ENCODE assay signal across 20 mouse cellular contexts in the genomic region with DNA sequence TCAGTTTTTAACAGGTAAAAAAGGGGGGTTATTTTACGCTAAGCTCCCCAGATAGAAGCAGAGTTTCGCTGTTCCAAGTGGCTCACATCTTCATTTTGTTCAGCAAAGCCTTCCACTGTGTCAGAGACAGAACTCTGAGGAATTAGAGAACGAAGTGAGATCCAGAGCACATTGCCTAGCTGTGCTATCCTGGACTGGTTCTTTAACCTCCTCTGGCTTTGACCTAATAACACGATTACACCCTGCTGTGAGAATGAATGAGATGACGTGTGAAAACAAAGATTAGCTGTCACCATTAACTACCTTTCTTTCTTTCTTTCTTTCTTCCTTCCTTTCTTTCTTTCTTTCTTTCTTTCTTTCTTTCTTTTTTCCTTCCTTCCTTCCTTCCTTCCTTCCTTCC. TPM values are rescaled to one million over a fixed set of nuclear protein-coding genes. Genes with fewer than 3 reads are reported as not detected.
A peak's percentile ranks its signal among the peaks of the same experiment; 100 is the strongest.
DNase-seq lines count a peak whose midpoint lies in the region; ATAC-seq lines count a peak whose summit lies in the region.
"Had no signal": no experiment of that assay in that cellular context is flagged by ENCODE, and none has a peak within 500 bp of the region (broad histone marks: within the 10 kb centered on the region; RNA-seq: fewer than 3 reads in every experiment).

No protein-coding gene starts in this region.

- no peaks in the 10 kb centered on the region for H3K36me3 ChIP-seq in forebrain, embryonic 15.5 days
- no peaks in the 10 kb centered on the region for H3K36me3 ChIP-seq in forebrain, embryonic 12.5 days (replicated peaks)
- H3K36me3 ChIP-seq in megakaryocyte, embryonic 14.5 days (replicated peaks; ENCODE audit: low read length), result no peaks in the 10 kb centered on the region
- H3K36me3 ChIP-seq: embryonic facial prominence, embryonic 13.5 days; G1E; heart, embryonic 12.5 days; lung, embryonic 15.5 days; midbrain, embryonic 13.5 days; stomach, embryonic 15.5 days had no signal

- ATAC-seq in forebrain, embryonic 15.5 days (replicated peaks), result 0 out of 2 replicates have a peak, but pooled peaks have one; percentile 35
- ATAC-seq in forebrain, embryonic 12.5 days (ENCODE audit: low FRiP score), result no peak
- no peak for ATAC-seq in megakaryocyte, adult 5-6 weeks (ENCODE audit: poor library complexity, severe bottlenecking)
- ATAC-seq: midbrain, embryonic 13.5 days had no signal

- peak; percentile 48 for DNase-seq in Muller cell, postnatal 12 days (ENCODE audit: inconsistent ontology term)
- no peak for DNase-seq in cerebellum, postnatal 36 days
- no peak for DNase-seq in thymus, postnatal 14 days
- DNase-seq: kidney, adult 11 months; layer of hippocampus, postnatal 36 days; thymus, adult 18-20 months had no signal

- H3K9me3 ChIP-seq in forebrain, embryonic 15.5 days, result no peaks in the 10 kb centered on the region
- no peaks in the 10 kb centered on the region for H3K9me3 ChIP-seq in forebrain, embryonic 12.5 days
- no peaks in the 10 kb centered on the region for H3K9me3 ChIP-seq in megakaryocyte, embryonic 14.5 days
- H3K9me3 ChIP-seq: embryonic facial prominence, embryonic 13.5 days; G1E; heart, embryonic 12.5 days; lung, embryonic 15.5 days; midbrain, embryonic 13.5 days; stomach, embryonic 15.5 days had no signal

- H3K4me3 ChIP-seq in forebrain, embryonic 15.5 days, result no peak overlapping the region
- H3K4me3 ChIP-seq in forebrain, embryonic 12.5 days (replicated peaks), result no peak overlapping the region
- H3K4me3 ChIP-seq in megakaryocyte, embryonic 14.5 days (replicated peaks), result peak overlapping the region; percentile 46
- H3K4me3 ChIP-seq: embryonic facial prominence, embryonic 13.5 days; heart, embryonic 12.5 days; layer of hippocampus, adult 2 months; lung, embryonic 15.5 days; midbrain, embryonic 13.5 days; stomach, embryonic 15.5 days had no signal

- H3K27me3 ChIP-seq in forebrain, embryonic 15.5 days, result peaks cover 3% of the 10 kb centered on the region; the same call in 1 of the 2 replicates
- no peaks in the 10 kb centered on the region for H3K27me3 ChIP-seq in forebrain, embryonic 12.5 days
- peaks cover 27% of the 10 kb centered on the region for H3K27me3 ChIP-seq in megakaryocyte, embryonic 14.5 days (replicated peaks)
- H3K27me3 ChIP-seq: stomach, embryonic 15.5 days had no signal

- WGBS in forebrain, embryonic 15.5 days, result 11% methylated on average over 5 of the region's 5 CpGs
- 11% methylated on average over 5 of the region's 5 CpGs for WGBS in forebrain, embryonic 12.5 days

- H3K4me2 ChIP-seq in forebrain, embryonic 15.5 days (replicated peaks), result no peak overlapping the region
- H3K4me2 ChIP-seq in forebrain, embryonic 12.5 days, result no peak overlapping the region
- H3K4me2 ChIP-seq: embryonic facial prominence, embryonic 13.5 days; heart, embryonic 12.5 days; lung, embryonic 15.5 days; midbrain, embryonic 13.5 days; stomach, embryonic 15.5 days had no signal

- no peaks in the 10 kb centered on the region for H3K4me1 ChIP-seq in forebrain, embryonic 15.5 days
- peaks cover 3% of the 10 kb centered on the region; the same call in 1 of the 2 replicates for H3K4me1 ChIP-seq in forebrain, embryonic 12.5 days
- H3K4me1 ChIP-seq in megakaryocyte, embryonic 14.5 days, result peaks cover 16% of the 10 kb centered on the region
- H3K4me1 ChIP-seq: lung, embryonic 15.5 days; midbrain, embryonic 13.5 days had no signal

- H3K27ac ChIP-seq in forebrain, embryonic 15.5 days (replicated peaks), result no peak overlapping the region
- H3K27ac ChIP-seq in forebrain, embryonic 12.5 days, result no peak overlapping the region
- H3K27ac ChIP-seq: embryonic facial prominence, embryonic 13.5 days; kidney, postnatal 0 days; layer of hippocampus, adult 2 months; liver, embryonic 14.5 days; lung, embryonic 15.5 days; macrophage; midbrain, embryonic 13.5 days; stomach, embryonic 15.5 days had no signal

- H3K9ac ChIP-seq in forebrain, embryonic 15.5 days (replicated peaks), result no peak overlapping the region
- H3K9ac ChIP-seq in forebrain, embryonic 12.5 days, result no peak overlapping the region
- H3K9ac ChIP-seq: embryonic facial prominence, embryonic 13.5 days; heart, embryonic 12.5 days; liver, embryonic 14.5 days; lung, embryonic 15.5 days; midbrain, embryonic 13.5 days; stomach, embryonic 15.5 days had no signal

RNA-seq across cellular contexts. Expression of gene Pigm, which starts 33.1 kb away (rescaled TPM):
- 4.7 TPM in 2 replicates for polyA plus RNA-seq in forebrain, embryonic 15.5 days (2015; fragmentation: Nextera tagmentation; extraction: Ambion mirVana)
- 10.9 and 11.5 TPM in 2 replicates for polyA plus RNA-seq in forebrain, embryonic 12.5 days (2016; fragmentation: Nextera tagmentation; extraction: Ambion mirVana)
- 4.1 and 7.8 TPM in 2 replicates for polyA plus RNA-seq in megakaryocyte, embryonic 14.5 days (2012; ENCODE audit: insufficient read depth, low replicate concordance)
- 14.1 and 15.5 TPM in 2 replicates for total RNA-seq in megakaryocyte, adult 5-6 weeks (2015)
- total RNA-seq in megakaryocyte, adult 5-6 weeks (2017), result 14.8 and 15.1 TPM in 2 replicates
